Mouse (Mus musculus) yolk sac, embryonic 10.5 days (tissue): ENCODE measurements around the gene Vmn1r25.
"Not testable (repeated sequence)": the region's sequence is repeated elsewhere in the genome, so short reads cannot be mapped to it uniquely, and the experiment has no call there.

Experiments used
- DNase-seq: peaks from one replicate; pipeline ENCODE4 v3.0.0-alpha.2; 2017; ENCODE audit warnings: low spot score

The Vmn1r25 gene

GRCm38 (mm10) chr6:57980710-57981109 is at the start of gene Vmn1r25:
TSS of gene Vmn1r25 (minus strand) at chr6:57980810.
- DNase-seq, result no peak

GRCm38 (mm10) chr6:58017478-58017877 is 36.9 kb upstream of the Vmn1r25 start:
- DNase-seq, result not testable (repeated sequence)

- DNase-seq, result no peak
Measured at GRCm38 (mm10) chr6:58015059-58015458, 34.4 kb upstream of the Vmn1r25 start, which contains the start of gene Vmn1r26. TSS of gene Vmn1r26 (minus strand) at chr6:58015159.

- not testable (repeated sequence) for DNase-seq
Measured at GRCm38 (mm10) chr6:57961403-57961802, 19.2 kb downstream of the Vmn1r25 start, which contains the start of gene Vmn1r24. TSS of gene Vmn1r24 (minus strand) at chr6:57961503.
